Mouse (Mus musculus) CH12.LX (cell line): ENCODE data around the gene Ddr1.

Source experiments
- CTCF ChIP-seq, 2 experiments: IDR thresholded peaks in 1 of 2; conservative IDR thresholded peaks in 1 of 2; 2 replicates each; pipeline ENCODE4 v1.5.1; 2011 to 2012; ENCODE audit warnings: low read depth in 2 of 2, low read length in 2 of 2, improper control_type of control experiment in 1 of 2, inconsistent platforms in 1 of 2, mild to moderate bottlenecking in 1 of 2, moderate library complexity in 1 of 2
- ELF1 ChIP-seq: IDR thresholded peaks from 2 replicates; pipeline ENCODE4 v1.6.1; 2014; ENCODE audit warnings: low read depth, mild to moderate bottlenecking, inconsistent platforms, low read length, improper control_type of control experiment
- ETS1 ChIP-seq: conservative IDR thresholded peaks from 2 replicates; pipeline ENCODE4 v1.6.1; 2012; ENCODE audit warnings: low read depth, mild to moderate bottlenecking, inconsistent platforms, low read length, improper control_type of control experiment, moderate library complexity
- GABPA ChIP-seq: IDR thresholded peaks from 2 replicates; pipeline ENCODE4 v1.6.1; 2012; ENCODE audit warnings: low read depth, low read length, improper control_type of control experiment, inconsistent platforms; ENCODE audit not compliant: insufficient replicate concordance
- HCFC1 ChIP-seq: IDR thresholded peaks from 2 replicates; pipeline ENCODE4 v1.6.1; 2012; ENCODE audit warnings: low read depth, mild to moderate bottlenecking, inconsistent platforms, low read length, improper control_type of control experiment
- MAX ChIP-seq: IDR thresholded peaks from 2 replicates; pipeline ENCODE4 v1.6.1; 2011; ENCODE audit warnings: low read length, improper control_type of control experiment
- MAZ ChIP-seq: IDR thresholded peaks from 2 replicates; pipeline ENCODE4 v1.6.1; 2012; ENCODE audit warnings: low read depth, mild to moderate bottlenecking, inconsistent platforms, low read length, improper control_type of control experiment, moderate library complexity
- MXI1 ChIP-seq: IDR thresholded peaks from 2 replicates; pipeline ENCODE4 v1.6.1; 2011; ENCODE audit warnings: mild to moderate bottlenecking, low read depth, low read length, improper control_type of control experiment
- PAX5 ChIP-seq: IDR thresholded peaks from 2 replicates; pipeline ENCODE4 v1.6.1; 2012; ENCODE audit warnings: low read length, inconsistent platforms, mixed read lengths
- POLR2A ChIP-seq: IDR thresholded peaks from 2 replicates; pipeline ENCODE4 v1.6.1; 2011; ENCODE audit warnings: low read depth, mild to moderate bottlenecking, improper control_type of control experiment, low read length
- RCOR1 ChIP-seq: conservative IDR thresholded peaks from 2 replicates; pipeline ENCODE4 v1.6.1; 2012; ENCODE audit warnings: low read depth, mild to moderate bottlenecking, inconsistent platforms, low read length, improper control_type of control experiment
- ZMIZ1 ChIP-seq: IDR thresholded peaks from 2 replicates; pipeline ENCODE4 v1.6.1; 2012; ENCODE audit warnings: low read depth, mild to moderate bottlenecking, inconsistent platforms, low read length, improper control_type of control experiment
- ZNF384 ChIP-seq: IDR thresholded peaks from 2 replicates; pipeline ENCODE4 v1.6.1; 2012; ENCODE audit warnings: low read depth, low read length, improper control_type of control experiment, inconsistent platforms

DNA sequence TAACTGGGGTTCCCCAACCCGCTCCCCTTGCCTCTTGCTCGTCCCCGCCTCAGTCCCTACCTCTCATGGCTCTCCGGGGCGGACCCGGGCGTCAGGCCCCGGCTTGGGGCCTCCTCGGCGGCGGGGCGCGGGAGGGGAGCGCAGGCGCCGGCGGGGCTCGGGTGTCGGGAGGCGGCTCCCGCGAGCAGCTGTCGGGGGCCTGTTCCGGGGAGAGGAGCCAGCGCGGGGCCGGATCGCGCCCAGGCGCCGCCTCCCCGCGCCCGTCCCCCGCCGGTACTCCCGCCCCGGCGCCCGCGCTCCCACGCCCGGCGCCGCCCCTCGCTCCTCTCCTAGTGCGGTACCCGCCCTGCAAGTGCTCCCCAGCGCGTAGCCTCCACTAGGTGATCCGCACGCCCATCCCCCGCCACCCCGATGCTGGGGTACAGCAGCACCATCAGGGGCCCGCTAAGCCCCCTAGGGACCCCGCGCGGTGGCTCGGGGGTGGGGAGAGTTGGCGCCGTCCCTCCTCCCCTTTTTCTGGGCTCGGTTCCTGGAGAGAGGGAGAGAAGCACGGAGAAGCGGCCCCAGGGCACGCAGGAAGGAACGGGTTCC lies 4.0 kb downstream of the Ddr1 start:
- no peak for TF ChIP-seq ZMIZ1
- TF ChIP-seq MXI1 = no peak
- no peak for TF ChIP-seq CTCF (conservative IDR thresholded peaks at IDR 0.05 in 1 of 2, IDR thresholded peaks at IDR 0.05 in 1 of 2; ENCODE audit: low read depth in 2 of 2, low read length in 2 of 2)
- TF ChIP-seq HCFC1 = no peak
- TF ChIP-seq ZNF384 = no peak
- TF ChIP-seq ELF1 = peak; percentile 8; the same call in 1 of the 2 replicates
- TF ChIP-seq MAZ = 0 out of 2 replicates have a peak, but pooled peaks have one; percentile 22
- no peak for TF ChIP-seq MAX
- TF ChIP-seq ETS1 = no peak
- peak; percentile 38; the same call in 1 of the 2 replicates for TF ChIP-seq POLR2A
- no peak for TF ChIP-seq RCOR1
- no peak for TF ChIP-seq PAX5
- no peak for TF ChIP-seq GABPA
